Mouse (Mus musculus) hindbrain, embryonic 15.5 days (tissue): ENCODE results near the gene Acot1. TPM values are rescaled to one million over a fixed set of nuclear protein-coding genes. Genes with fewer than 3 reads are reported as not detected.

ENCODE experiments used
- polyA plus RNA-seq: library from polyadenylated mRNA; unstranded; fragments of >200 nt; fragmentation: Nextera tagmentation; extraction: Ambion mirVana; gene quantifications from 2 replicates; pipeline ENCODE4 v1.2.1, GENCODE M21; 2015

The Acot1 gene
- polyA plus RNA-seq, 1 experiment from 2014 or later = 98.0 TPM

Other genes starting within 250 kb of the Acot1 start
- gene Papln, start 245.9 kb upstream of the Acot1 start, polyA plus RNA-seq = 0.32 and 0.52 TPM in 2 replicates
- gene Numb, start 87.6 kb upstream of the Acot1 start, polyA plus RNA-seq = 15.3 and 17.4 TPM in 2 replicates
- gene Riox1, start 58.9 kb upstream of the Acot1 start, polyA plus RNA-seq = 11.5 and 11.9 TPM in 2 replicates
- gene Heatr4, start 24.6 kb upstream of the Acot1 start, polyA plus RNA-seq = not detected in 2 replicates
- 16.0 and 16.9 TPM in 2 replicates for gene Acot2, start 21.6 kb upstream of the Acot1 start, polyA plus RNA-seq
- gene Acot4, start 28.9 kb downstream of the Acot1 start, polyA plus RNA-seq = 0.32 and 0.58 TPM in 2 replicates
- not detected in 2 replicates for gene Gm49366, start 29.4 kb downstream of the Acot1 start, polyA plus RNA-seq
- gene Acot3, start 42.7 kb downstream of the Acot1 start, polyA plus RNA-seq = 1.3 and 1.4 TPM in 2 replicates
- gene Acot5, start 59.8 kb downstream of the Acot1 start, polyA plus RNA-seq = 0.44 and 0.46 TPM in 2 replicates
- gene Acot6, start 91.2 kb downstream of the Acot1 start, polyA plus RNA-seq = 0.84 and 1.7 TPM in 2 replicates
- 7.2 and 7.8 TPM in 2 replicates for gene Dnal1, start 104.9 kb downstream of the Acot1 start, polyA plus RNA-seq
- 4.0 and 4.5 TPM in 2 replicates for gene Pnma1, start 139.0 kb downstream of the Acot1 start, polyA plus RNA-seq
- gene Elmsan1, start 209.4 kb downstream of the Acot1 start, polyA plus RNA-seq = 4.5 and 4.9 TPM in 2 replicates